Mouse (Mus musculus): ENCODE results near the gene Nfix. TPM values are rescaled to one million over a fixed set of nuclear protein-coding genes. Genes with fewer than 3 reads are reported as not detected.

Gene Nfix
- polyA plus RNA-seq, 1 experiment from 2014 or later, result 0.87 TPM

- peak overlapping the region; percentile 79 for H3K27ac ChIP-seq
- peaks cover 95% of the 10 kb centered on the region for H3K27me3 ChIP-seq (ENCODE audit: insufficient read depth, poor library complexity, severe bottlenecking)
- H3K4me1 ChIP-seq, result peaks cover 13% of the 10 kb centered on the region; the same call in 1 of the 2 replicates
- H3K36me3 ChIP-seq, result no peaks in the 10 kb centered on the region; the same call in 1 of the 2 replicates
- H3K4me3 ChIP-seq, result peak overlapping the region; percentile 69
- under 1% methylated on average over 97 of the region's 108 CpGs for WGBS
- H3K9me3 ChIP-seq, result no peaks in the 10 kb centered on the region
- DNase-seq (ENCODE audit: low spot score), result peak; percentile 76
Observed at GRCm38 (mm10) chr8:84799136-84799931, 810 bp downstream of the Nfix start.

GRCm38 (mm10) chr8:84798446-84799135 lies 1.6 kb downstream of the Nfix start:
- H3K4me3 ChIP-seq, result peak overlapping the region; percentile 69
- 42% methylated on average over 10 of the region's 10 CpGs for WGBS
- H3K4me1 ChIP-seq, result peaks cover 18% of the 10 kb centered on the region
- no peaks in the 10 kb centered on the region for H3K9me3 ChIP-seq
- H3K27ac ChIP-seq, result peak overlapping the region; percentile 79
- H3K36me3 ChIP-seq, result no peaks in the 10 kb centered on the region; the same call in 1 of the 2 replicates
- no peak for DNase-seq (ENCODE audit: low spot score)
- peaks cover 95% of the 10 kb centered on the region for H3K27me3 ChIP-seq (ENCODE audit: insufficient read depth, poor library complexity, severe bottlenecking)

GRCm38 (mm10) chr8:84797971-84798370 lies 2.2 kb downstream of the Nfix start:
- Histone ChIP-seq H3K4me3 (no peak overlapping the region), H3K36me3 (no peaks in the 10 kb centered on the region; the same call in 1 of the 2 replicates), H3K9me3 (no peaks in the 10 kb centered on the region), H3K4me1 (peaks cover 18% of the 10 kb centered on the region), H3K27me3 (ENCODE audit: insufficient read depth, poor library complexity, severe bottlenecking) (peaks cover 95% of the 10 kb centered on the region), H3K27ac (no peak overlapping the region)
- WGBS, result 66% methylated on average over 6 of the region's 6 CpGs
- DNase-seq (ENCODE audit: low spot score), result no peak

- H3K36me3 ChIP-seq, result no peaks in the 10 kb centered on the region; the same call in 1 of the 2 replicates
- 74% methylated on average over 15 of the region's 15 CpGs for WGBS
Observed at GRCm38 (mm10) chr8:84797256-84797797, 2.8 kb downstream of the Nfix start.

GRCm38 (mm10) chr8:84794486-84794885 lies 5.7 kb downstream of the Nfix start:
- no peaks in the 10 kb centered on the region for H3K9me3 ChIP-seq
- H3K27ac ChIP-seq, result no peak overlapping the region
- WGBS, result 51% methylated on average over 7 of the region's 7 CpGs
- H3K4me1 ChIP-seq, result peaks cover 17% of the 10 kb centered on the region
- H3K36me3 ChIP-seq, result no peaks in the 10 kb centered on the region; the same call in 1 of the 2 replicates
- no peak overlapping the region for H3K4me3 ChIP-seq
- H3K27me3 ChIP-seq (ENCODE audit: insufficient read depth, poor library complexity, severe bottlenecking), result peaks cover 100% of the 10 kb centered on the region
- DNase-seq (ENCODE audit: low spot score), result no peak

More at GRCm38 (mm10) chr8:84797256-84797797, 2.8 kb downstream of the Nfix start:
- Histone ChIP-seq H3K27ac (no peak overlapping the region), H3K9me3 (no peaks in the 10 kb centered on the region), H3K4me1 (peaks cover 18% of the 10 kb centered on the region), H3K27me3 (ENCODE audit: insufficient read depth, poor library complexity, severe bottlenecking) (peaks cover 95% of the 10 kb centered on the region), H3K4me3 (no peak overlapping the region)
- no peak for DNase-seq (ENCODE audit: low spot score)

- H3K4me1 ChIP-seq, result peaks cover 12% of the 10 kb centered on the region
- 55% methylated on average over 12 of the region's 13 CpGs for WGBS
Observed at GRCm38 (mm10) chr8:84793791-84794485, 6.2 kb downstream of the Nfix start.

GRCm38 (mm10) chr8:84793134-84793533 lies 7.0 kb downstream of the Nfix start:
- no peak for DNase-seq (ENCODE audit: low spot score)
- H3K36me3 ChIP-seq, result no peaks in the 10 kb centered on the region
- no peak overlapping the region for H3K4me3 ChIP-seq
- 84% methylated on average over 9 of the region's 9 CpGs for WGBS
- H3K27me3 ChIP-seq (ENCODE audit: insufficient read depth, poor library complexity, severe bottlenecking), result peaks cover 100% of the 10 kb centered on the region
- H3K27ac ChIP-seq, result no peak overlapping the region
- H3K9me3 ChIP-seq, result no peaks in the 10 kb centered on the region
- peaks cover 9% of the 10 kb centered on the region for H3K4me1 ChIP-seq

More at GRCm38 (mm10) chr8:84793791-84794485, 6.2 kb downstream of the Nfix start:
- H3K9me3 ChIP-seq, result no peaks in the 10 kb centered on the region
- peak overlapping the region; percentile 6; the same call in 1 of the 2 replicates for H3K4me3 ChIP-seq
- peak overlapping the region; percentile 48; the same call in 1 of the 2 replicates for H3K27ac ChIP-seq
- H3K27me3 ChIP-seq (ENCODE audit: insufficient read depth, poor library complexity, severe bottlenecking), result peaks cover 100% of the 10 kb centered on the region
- H3K36me3 ChIP-seq, result no peaks in the 10 kb centered on the region; the same call in 1 of the 2 replicates
- no peak for DNase-seq (ENCODE audit: low spot score)

- Histone ChIP-seq H3K4me3 (no peak overlapping the region), H3K4me1 (peaks cover 9% of the 10 kb centered on the region), H3K27me3 (ENCODE audit: insufficient read depth, poor library complexity, severe bottlenecking) (peaks cover 100% of the 10 kb centered on the region), H3K36me3 (no peaks in the 10 kb centered on the region), H3K27ac (no peak overlapping the region), H3K9me3 (no peaks in the 10 kb centered on the region)
- 68% methylated on average over 12 of the region's 12 CpGs for WGBS
- no peak for DNase-seq (ENCODE audit: low spot score)
Observed at GRCm38 (mm10) chr8:84792429-84792947, 7.7 kb downstream of the Nfix start.

- H3K4me1 ChIP-seq, result peaks cover 22% of the 10 kb centered on the region
Observed at GRCm38 (mm10) chr8:84790537-84790936, 9.6 kb downstream of the Nfix start.

GRCm38 (mm10) chr8:84789855-84790486 lies 10.2 kb downstream of the Nfix start:
- no peak for DNase-seq (ENCODE audit: low spot score)
- Histone ChIP-seq H3K36me3 (no peaks in the 10 kb centered on the region), H3K27me3 (ENCODE audit: insufficient read depth, poor library complexity, severe bottlenecking) (peaks cover 100% of the 10 kb centered on the region), H3K4me3 (no peak overlapping the region), H3K9me3 (no peaks in the 10 kb centered on the region), H3K27ac (no peak overlapping the region), H3K4me1 (peaks cover 26% of the 10 kb centered on the region)
- 66% methylated on average over 9 of the region's 9 CpGs for WGBS

More at GRCm38 (mm10) chr8:84790537-84790936, 9.6 kb downstream of the Nfix start:
- Histone ChIP-seq H3K27me3 (ENCODE audit: insufficient read depth, poor library complexity, severe bottlenecking) (peaks cover 100% of the 10 kb centered on the region), H3K27ac (no peak overlapping the region), H3K9me3 (no peaks in the 10 kb centered on the region), H3K4me3 (no peak overlapping the region), H3K36me3 (no peaks in the 10 kb centered on the region)
- WGBS, result 65% methylated on average over 2 of the region's 2 CpGs
- no peak for DNase-seq (ENCODE audit: low spot score)

- Histone ChIP-seq H3K27me3 (ENCODE audit: insufficient read depth, poor library complexity, severe bottlenecking) (peaks cover 100% of the 10 kb centered on the region), H3K27ac (no peak overlapping the region), H3K9me3 (no peaks in the 10 kb centered on the region), H3K4me3 (no peak overlapping the region), H3K36me3 (no peaks in the 10 kb centered on the region), H3K4me1 (peaks cover 32% of the 10 kb centered on the region)
- 51% methylated on average over 5 of the region's 5 CpGs for WGBS
- DNase-seq (ENCODE audit: low spot score), result no peak
Observed at GRCm38 (mm10) chr8:84789345-84789744, 10.8 kb downstream of the Nfix start.

- Histone ChIP-seq H3K36me3 (no peaks in the 10 kb centered on the region), H3K27ac (no peak overlapping the region), H3K27me3 (ENCODE audit: insufficient read depth, poor library complexity, severe bottlenecking) (peaks cover 100% of the 10 kb centered on the region), H3K9me3 (no peaks in the 10 kb centered on the region), H3K4me1 (peaks cover 32% of the 10 kb centered on the region), H3K4me3 (no peak overlapping the region)
- DNase-seq (ENCODE audit: low spot score), result no peak
- WGBS, result 14% methylated on average over 11 of the region's 11 CpGs
Observed at GRCm38 (mm10) chr8:84788896-84789295, 11.2 kb downstream of the Nfix start.

Data from heart, embryonic 10.5 days (tissue).